Comparison of ENCODE assay signal across 32 mouse cellular contexts in genomic region chr7:135240006-135240405, GRCm38 (mm10). TPM values are rescaled to one million over a fixed set of nuclear protein-coding genes. Genes with fewer than 3 reads are reported as not detected.
"Had no signal": no experiment of that assay in that cellular context is flagged by ENCODE, and none has a peak within 500 bp of the region (broad histone marks: within the 10 kb centered on the region; RNA-seq: fewer than 3 reads in every experiment).

No protein-coding gene starts in this region.

- H3K27me3 ChIP-seq: heart, embryonic 12.5 days; hindbrain, embryonic 12.5 days; intestine, embryonic 15.5 days; kidney, embryonic 15.5 days; limb, embryonic 12.5 days; liver, embryonic 13.5 days; liver, embryonic 15.5 days had no signal

- DNase-seq: gastrocnemius, postnatal 25 days; kidney, adult 2 months; kidney, adult 9 months; liver; liver, embryonic 13.5 days; liver, postnatal 0 days had no signal

- H3K4me3 ChIP-seq: heart, adult 2 months; heart, embryonic 12.5 days; hindbrain, embryonic 10.5 days; hindbrain, embryonic 12.5 days; intestine, embryonic 15.5 days; kidney, embryonic 15.5 days; layer of hippocampus, adult 2 months; left cerebral cortex, adult 2 months; limb, embryonic 10.5 days; limb, embryonic 12.5 days; liver, embryonic 13.5 days; liver, embryonic 15.5 days had no signal

- H3K36me3 ChIP-seq: heart, embryonic 12.5 days; hindbrain, embryonic 10.5 days; hindbrain, embryonic 12.5 days; intestine, embryonic 15.5 days; kidney, embryonic 15.5 days; limb, embryonic 10.5 days; limb, embryonic 12.5 days; liver, embryonic 13.5 days; liver, embryonic 15.5 days had no signal

- H3K9me3 ChIP-seq: heart, embryonic 12.5 days; hindbrain, embryonic 10.5 days; hindbrain, embryonic 12.5 days; intestine, embryonic 15.5 days; kidney, embryonic 15.5 days; limb, embryonic 10.5 days; limb, embryonic 12.5 days; liver, embryonic 13.5 days; liver, embryonic 15.5 days had no signal

- H3K27ac ChIP-seq: heart, adult 2 months; hindbrain, embryonic 10.5 days; hindbrain, embryonic 12.5 days; hindbrain, embryonic 14.5 days; intestine, embryonic 15.5 days; kidney, embryonic 15.5 days; layer of hippocampus, adult 2 months; left cerebral cortex, adult 2 months; limb, embryonic 10.5 days; limb, embryonic 12.5 days; liver, embryonic 13.5 days; liver, embryonic 15.5 days had no signal

- H3K4me1 ChIP-seq: heart, embryonic 12.5 days; hindbrain, embryonic 12.5 days; liver, embryonic 13.5 days; liver, embryonic 15.5 days had no signal

RNA-seq across cellular contexts. Expression of gene Nps, which starts 18.5 kb away (rescaled TPM):
- total RNA-seq: gastrocnemius, adult 8-10 months; gastrocnemius, postnatal 25 days; gastrocnemius, postnatal 4 days; granulocyte monocyte progenitor cell, adult 5-6 weeks; heart, adult 2 months; heart, postnatal 10 days; heart, postnatal 36 days; layer of hippocampus, adult 2 months; layer of hippocampus, postnatal 10 days; layer of hippocampus, postnatal 25 days; left cerebral cortex, adult 2 months; left cerebral cortex, postnatal 14 days; left cerebral cortex, postnatal 36 days had no signal
- polyA plus RNA-seq: heart, adult 2 months; heart, embryonic 12.5 days; heart, embryonic 14.5 days; heart, embryonic 16.5 days; hindbrain, embryonic 10.5 days; hindbrain, embryonic 12.5 days; hindbrain, embryonic 14.5 days; inflammation-experienced regulatory T-cells, adult 6 months; intestine, embryonic 15.5 days; intestine, postnatal 0 days; kidney, adult 2 months; kidney, embryonic 15.5 days; limb, embryonic 10.5 days; liver, embryonic 11.5 days; liver, embryonic 13.5 days; liver, embryonic 15.5 days had no signal
